In genomic region chr14:62570299-62570698, GRCm38 (mm10) we compare ENCODE assay signal across 12 mouse cellular contexts. TPM values are rescaled to one million over a fixed set of nuclear protein-coding genes. Genes with fewer than 3 reads are reported as not detected.
DNase-seq lines count a peak whose midpoint lies in the region; ATAC-seq lines count a peak whose summit lies in the region.
"Had no signal": no experiment of that assay in that cellular context is flagged by ENCODE, and none has a peak within 500 bp of the region (broad histone marks: within the 10 kb centered on the region; RNA-seq: fewer than 3 reads in every experiment).

No protein-coding gene starts in this region.

- no peaks in the 10 kb centered on the region for H3K27me3 ChIP-seq in heart, embryonic 16.5 days (ENCODE audit: control insufficient read depth, insufficient read depth, low read length)
- H3K27me3 ChIP-seq in hindbrain, embryonic 12.5 days = 0 out of 2 replicates have a peak, but pooled peaks cover 3% of the 10 kb centered on the region
- H3K27me3 ChIP-seq in forebrain, embryonic 15.5 days = no peaks in the 10 kb centered on the region

- H3K9me3 ChIP-seq in heart, embryonic 16.5 days (replicated peaks; ENCODE audit: control insufficient read depth, low read length) = no peaks in the 10 kb centered on the region
- H3K9me3 ChIP-seq in hindbrain, embryonic 12.5 days (replicated peaks) = no peaks in the 10 kb centered on the region
- no peaks in the 10 kb centered on the region for H3K9me3 ChIP-seq in forebrain, embryonic 15.5 days
- H3K9me3 ChIP-seq: liver, embryonic 12.5 days had no signal

- no peak overlapping the region for H3K4me2 ChIP-seq in heart, embryonic 16.5 days (ENCODE audit: low read depth, low read length)
- no peak overlapping the region for H3K4me2 ChIP-seq in hindbrain, embryonic 12.5 days (replicated peaks)
- H3K4me2 ChIP-seq in forebrain, embryonic 15.5 days (replicated peaks) = no peak overlapping the region
- H3K4me2 ChIP-seq: liver, embryonic 12.5 days had no signal

- H3K27ac ChIP-seq in heart, embryonic 16.5 days (ENCODE audit: low read length) = peak overlapping the region; percentile 53
- no peak overlapping the region for H3K27ac ChIP-seq in hindbrain, embryonic 12.5 days
- H3K27ac ChIP-seq in forebrain, embryonic 15.5 days (replicated peaks) = no peak overlapping the region
- H3K27ac ChIP-seq: liver, embryonic 12.5 days had no signal

- DNase-seq in gastrocnemius, postnatal 25 days = peak; percentile 13
- DNase-seq in gastrocnemius, postnatal 10 days = no peak
- peak; percentile 14 for DNase-seq in adipocyte (ENCODE audit: low spot score)
- DNase-seq in lung, postnatal 10 days = peak; percentile 48
- DNase-seq in layer of hippocampus, postnatal 10 days (ENCODE audit: low spot score in 2 of 2) = no peak

- 28% methylated on average over 4 of the region's 4 CpGs for WGBS in heart, embryonic 16.5 days
- 58% methylated on average over 4 of the region's 4 CpGs for WGBS in hindbrain, embryonic 12.5 days
- WGBS in forebrain, embryonic 15.5 days = 80% methylated on average over 4 of the region's 4 CpGs

- no peak overlapping the region for H3K9ac ChIP-seq in heart, embryonic 16.5 days (ENCODE audit: low read length)
- H3K9ac ChIP-seq in hindbrain, embryonic 12.5 days = no peak overlapping the region
- no peak overlapping the region for H3K9ac ChIP-seq in forebrain, embryonic 15.5 days (replicated peaks)
- H3K9ac ChIP-seq: liver, embryonic 12.5 days had no signal

- H3K4me1 ChIP-seq in heart, embryonic 16.5 days (ENCODE audit: control insufficient read depth, insufficient read depth, low read length) = no peaks in the 10 kb centered on the region
- H3K4me1 ChIP-seq in hindbrain, embryonic 12.5 days = peaks cover 6% of the 10 kb centered on the region
- H3K4me1 ChIP-seq in forebrain, embryonic 15.5 days = peaks cover 10% of the 10 kb centered on the region
- H3K4me1 ChIP-seq: liver, embryonic 12.5 days had no signal

- ATAC-seq in heart, embryonic 16.5 days (replicated peaks; ENCODE audit: extremely low read depth, insufficient read depth, low FRiP score) = no peak
- ATAC-seq in hindbrain, embryonic 12.5 days (ENCODE audit: low FRiP score) = no peak
- ATAC-seq in forebrain, embryonic 15.5 days (replicated peaks) = no peak
- ATAC-seq: CD4-positive, CD25-positive, alpha-beta regulatory T cell, adult 4 months; liver, embryonic 12.5 days; midbrain, embryonic 16.5 days had no signal

- H3K36me3 ChIP-seq in heart, embryonic 16.5 days (ENCODE audit: control insufficient read depth, insufficient read depth) = no peaks in the 10 kb centered on the region
- no peaks in the 10 kb centered on the region for H3K36me3 ChIP-seq in hindbrain, embryonic 12.5 days
- peaks cover 4% of the 10 kb centered on the region; the same call in 1 of the 2 replicates for H3K36me3 ChIP-seq in forebrain, embryonic 15.5 days
- H3K36me3 ChIP-seq: liver, embryonic 12.5 days had no signal

- H3K4me3 ChIP-seq in heart, embryonic 16.5 days (ENCODE audit: low read length) = no peak overlapping the region
- no peak overlapping the region for H3K4me3 ChIP-seq in hindbrain, embryonic 12.5 days
- no peak overlapping the region for H3K4me3 ChIP-seq in forebrain, embryonic 15.5 days
- H3K4me3 ChIP-seq: liver, embryonic 12.5 days had no signal

RNA-seq across cellular contexts. Expression of gene Gm4131, which starts 3.6 kb away (rescaled TPM):
- total RNA-seq in gastrocnemius, postnatal 25 days (2021) = not detected
- not detected for total RNA-seq in gastrocnemius, postnatal 10 days (2021)
- 0.17 TPM in 1 of 2 replicates, not detected in the other for polyA plus RNA-seq in heart, embryonic 16.5 days (2015; fragmentation: Nextera tagmentation; extraction: Ambion mirVana)
- 0.27 TPM in 1 of 2 replicates, not detected in the other for polyA plus RNA-seq in hindbrain, embryonic 12.5 days (2016; fragmentation: Nextera tagmentation; extraction: Ambion mirVana)
- not detected for total RNA-seq in layer of hippocampus, postnatal 10 days (2021)
- 0.32 TPM in 1 of 2 replicates, not detected in the other for polyA plus RNA-seq in forebrain, embryonic 15.5 days (2015; fragmentation: Nextera tagmentation; extraction: Ambion mirVana)
- total RNA-seq: hematopoietic stem cell, adult 5-6 weeks had no signal
- polyA plus RNA-seq: CD4-positive, CD25-positive, alpha-beta regulatory T cell, adult 4 months; liver, embryonic 12.5 days had no signal

RNA-seq across cellular contexts. Expression of gene Fam124a, which starts 14.8 kb away (rescaled TPM):
- 1 to 10 TPM; 2.0 to 3.6 TPM for total RNA-seq in gastrocnemius, postnatal 25 days (2021)
- total RNA-seq in gastrocnemius, postnatal 10 days (2021) = 1 to 10 TPM; 3.2 to 3.3 TPM
- polyA plus RNA-seq in heart, embryonic 16.5 days (2015; fragmentation: Nextera tagmentation; extraction: Ambion mirVana) = 3.6 and 4.0 TPM in 2 replicates
- polyA plus RNA-seq in hindbrain, embryonic 12.5 days (2016; fragmentation: Nextera tagmentation; extraction: Ambion mirVana) = 11.8 and 12.4 TPM in 2 replicates
- 10 to 100 TPM; 39.5 to 43.6 TPM for total RNA-seq in layer of hippocampus, postnatal 10 days (2021)
- polyA plus RNA-seq in forebrain, embryonic 15.5 days (2015; fragmentation: Nextera tagmentation; extraction: Ambion mirVana) = 35.9 and 37.0 TPM in 2 replicates
- total RNA-seq: hematopoietic stem cell, adult 5-6 weeks had no signal
- polyA plus RNA-seq: CD4-positive, CD25-positive, alpha-beta regulatory T cell, adult 4 months had no signal

Comparison
In these comparisons a context has a peak if more than half of its experiments do, and no peak if none do; other contexts are left out.
1. DNase-seq: peak in gastrocnemius, postnatal 25 days (single experiment), adipocyte (single experiment) and lung, postnatal 10 days (single experiment); none in gastrocnemius, postnatal 10 days (single experiment) and layer of hippocampus, postnatal 10 days (0 of 2).
2. RNA of gene Fam124a, which starts 14.8 kb away (total RNA-seq): 39.5 to 43.6 TPM in layer of hippocampus, postnatal 10 days; 2.0 to 3.6 TPM in gastrocnemius, postnatal 25 days and 3.2 to 3.3 TPM in gastrocnemius, postnatal 10 days; every median in the first group is over 4 times any median in the second.